Mouse (Mus musculus) kidney, adult 10 weeks (tissue): Measurements from ENCODE around the gene Tfap4. TPM values are rescaled to one million over a fixed set of nuclear protein-coding genes. Genes with fewer than 3 reads are reported as not detected.

Experiments
- polyA plus RNA-seq: library from polyadenylated mRNA; stranded (reverse); fragments of 350-450 nt; fragmentation: Illumina TruSeq; extraction: RNeasy Lipid Tissue Mini Kit (QIAGEN cat#74804); gene quantifications from one replicate; pipeline ENCODE4 v1.2.3, GENCODE M21; 2014; ENCODE audit warnings: low read depth, low replicate concordance

Tfap4 gene
- polyA plus RNA-seq: 0.93 TPM

GRCm38 (mm10) chr16:4559715-4560144, at the start of gene Tfap4:
TSS of gene Tfap4 (minus strand) at chr16:4559854.

GRCm38 (mm10) chr16:4593971-4594813, 34.5 kb upstream of the Tfap4 start, which contains the start of gene Glis2:
TSS of gene Glis2 (plus strand) at chr16:4594713.

GRCm38 (mm10) chr16:4541501-4542198, 18.0 kb downstream of the Tfap4 start, which contains the start of gene Srl:
TSS of gene Srl (minus strand) at chr16:4541816.

Other genes with a start within 250 kb of the Tfap4 start
- gene Adcy9, start 139.4 kb downstream of the Tfap4 start, polyA plus RNA-seq: 1.7 TPM
- 4.9 TPM for gene Srl, start 18.0 kb downstream of the Tfap4 start, polyA plus RNA-seq
- gene Glis2, start 34.9 kb upstream of the Tfap4 start, polyA plus RNA-seq: 11.6 TPM
- 21.6 TPM for gene Pam16, start 65.1 kb upstream of the Tfap4 start, polyA plus RNA-seq
- 2.0 TPM for gene Vasn, start 80.1 kb upstream of the Tfap4 start, polyA plus RNA-seq
- gene Dnaja3, start 80.1 kb upstream of the Tfap4 start, polyA plus RNA-seq: 57.5 TPM
- 0.93 TPM for gene Coro7, start 119.9 kb upstream of the Tfap4 start, polyA plus RNA-seq
- gene Nmral1, start 159.5 kb upstream of the Tfap4 start, polyA plus RNA-seq: not detected
- gene Hmox2, start 166.5 kb upstream of the Tfap4 start, polyA plus RNA-seq: 79.2 TPM
- gene Cdip1, start 230.4 kb upstream of the Tfap4 start, polyA plus RNA-seq: 36.3 TPM